Mouse (Mus musculus) retina, postnatal 7 days (tissue): Measurements from ENCODE around the gene Ift81.

Source experiments
- DNase-seq: peaks from one replicate; pipeline ENCODE4 v3.0.0-alpha.2; 2012; ENCODE audit warnings: low read depth, low spot score

Gene Ift81

DNA sequence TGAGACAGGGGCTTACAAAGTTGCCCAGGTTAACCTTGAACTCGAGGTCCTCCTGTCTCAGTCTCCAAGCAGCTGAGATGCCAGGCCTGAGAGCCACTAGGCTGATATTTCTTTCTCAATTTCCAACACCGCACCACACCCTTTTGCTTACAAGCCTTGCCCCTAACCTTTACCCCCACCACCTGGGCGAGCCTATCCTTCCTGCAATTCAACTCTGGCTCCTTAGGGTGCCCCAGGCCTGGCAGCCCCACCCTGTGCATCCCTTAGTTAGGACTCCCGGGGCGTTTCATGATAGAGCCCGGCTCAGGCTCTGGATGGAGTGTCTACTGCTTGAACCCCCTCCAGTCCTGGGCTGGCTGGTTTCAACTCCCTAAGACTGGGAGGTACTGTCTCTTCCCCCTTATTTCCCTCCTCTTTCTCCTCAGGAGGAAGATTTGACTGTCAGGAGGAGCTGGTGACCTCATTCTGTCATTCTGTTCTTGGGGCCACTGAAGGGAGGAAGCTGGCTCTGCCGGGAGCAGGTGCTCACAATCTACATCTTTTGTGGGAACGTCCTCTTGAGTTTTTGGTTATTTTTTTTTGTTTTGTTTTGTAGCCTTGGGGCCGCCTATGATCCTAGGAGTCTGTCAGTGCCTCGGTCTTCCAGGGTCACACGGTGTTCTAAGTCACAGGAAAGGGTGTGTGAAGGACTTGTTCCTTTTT lies 98.1 kb downstream of the Ift81 start:
- DNase-seq: no peak

DNA sequence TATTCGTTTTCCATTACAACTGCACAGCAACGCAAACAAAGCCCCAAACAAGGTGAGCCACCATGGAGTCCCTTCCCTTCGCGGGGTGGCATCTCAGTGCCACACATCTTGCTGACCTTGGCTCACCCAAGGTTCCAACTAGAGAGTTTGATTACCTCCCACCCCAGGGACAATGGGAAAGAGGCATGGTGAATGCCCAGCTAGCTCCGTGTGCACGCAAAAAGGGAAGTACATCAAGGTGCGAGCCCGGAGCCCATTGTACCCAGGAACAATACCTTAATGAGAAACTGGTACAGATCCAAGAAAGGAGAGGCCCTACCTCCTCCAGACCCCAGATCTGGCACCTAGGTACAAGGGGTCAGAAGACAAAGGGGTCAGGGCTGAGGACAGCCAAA lies 100.2 kb downstream of the Ift81 start:
- no peak for DNase-seq

DNA sequence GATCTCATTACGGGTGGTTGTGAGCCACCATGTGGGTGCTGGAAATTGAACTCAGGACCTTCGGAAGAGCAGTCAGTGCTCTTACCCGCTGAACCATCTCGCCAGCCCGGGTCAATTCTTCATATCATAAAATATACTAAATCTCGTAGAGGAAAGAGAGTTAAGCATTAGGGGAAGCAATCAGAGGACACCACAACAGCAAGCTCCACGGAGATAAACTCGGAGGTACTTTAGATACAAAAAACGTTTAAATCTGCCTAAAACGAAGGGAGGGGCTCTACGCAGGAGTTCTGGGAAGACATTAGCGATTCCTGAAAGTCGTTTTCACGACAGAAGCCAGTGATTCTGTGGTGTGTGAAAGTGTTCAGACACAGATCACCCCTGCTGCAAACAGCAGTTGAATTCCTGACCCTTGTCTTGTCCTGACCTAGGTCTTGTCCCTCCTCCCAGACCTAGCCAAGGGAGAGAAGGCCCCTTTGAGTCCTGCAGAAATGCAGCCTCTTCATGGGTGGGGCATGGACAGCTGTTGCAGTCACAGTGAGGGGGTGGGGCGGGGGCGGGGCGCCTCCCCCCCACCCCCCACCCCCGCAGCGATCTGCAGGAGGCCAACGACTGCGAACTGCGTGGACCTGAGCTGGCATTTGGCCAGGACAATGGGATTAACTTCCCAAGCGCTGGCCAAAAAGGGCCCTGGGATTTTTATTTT lies 100.7 kb downstream of the Ift81 start:
- peak; percentile 19 for DNase-seq

DNA sequence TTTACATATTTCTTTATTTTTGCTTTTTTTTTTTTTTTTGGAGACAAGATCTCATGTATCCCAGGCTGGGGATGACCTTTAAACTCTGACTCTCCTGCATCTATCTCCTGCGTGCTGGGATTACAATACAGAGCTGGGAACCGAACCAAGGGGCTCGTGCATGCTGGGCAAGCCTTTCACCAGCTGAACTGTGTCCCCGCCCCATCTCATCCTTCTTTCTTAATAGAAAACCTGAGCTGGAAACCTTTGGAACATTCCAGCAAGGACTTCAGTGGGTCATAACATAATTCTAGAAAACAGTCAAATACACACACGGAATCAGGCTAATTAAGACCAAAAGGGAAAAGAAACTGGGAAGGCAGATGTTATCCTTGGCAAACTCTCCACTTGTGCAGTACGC lies 102.3 kb downstream of the Ift81 start:
- no peak for DNase-seq

GRCm38 (mm10) chr5:122511405-122511804 lies 102.9 kb downstream of the Ift81 start:
- no peak for DNase-seq

DNA sequence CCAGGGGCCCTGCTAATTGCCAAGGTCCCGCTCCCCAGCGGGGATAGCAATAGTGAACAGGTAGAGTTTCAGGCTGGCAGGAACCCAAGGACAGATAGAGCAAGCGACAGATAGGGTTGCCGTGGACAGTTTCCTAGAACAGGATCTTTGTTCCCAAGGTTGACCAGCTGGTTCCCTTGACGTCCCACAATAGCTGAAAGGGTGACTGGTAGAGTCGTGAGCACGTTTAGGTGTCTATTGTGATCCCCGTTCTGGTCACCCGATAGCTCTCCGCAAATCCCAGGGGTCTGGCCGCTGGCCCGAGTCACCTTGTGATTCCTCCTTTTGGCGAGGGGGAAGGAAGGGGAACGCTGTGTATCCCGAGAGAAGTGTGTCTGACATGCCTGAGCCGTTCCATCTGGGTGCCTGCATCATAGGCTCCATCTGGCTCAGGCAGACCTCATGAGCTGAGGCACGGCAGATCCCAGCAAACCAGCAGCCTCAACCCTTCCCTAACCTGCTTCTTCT lies 103.6 kb downstream of the Ift81 start:
- no peak for DNase-seq

DNA sequence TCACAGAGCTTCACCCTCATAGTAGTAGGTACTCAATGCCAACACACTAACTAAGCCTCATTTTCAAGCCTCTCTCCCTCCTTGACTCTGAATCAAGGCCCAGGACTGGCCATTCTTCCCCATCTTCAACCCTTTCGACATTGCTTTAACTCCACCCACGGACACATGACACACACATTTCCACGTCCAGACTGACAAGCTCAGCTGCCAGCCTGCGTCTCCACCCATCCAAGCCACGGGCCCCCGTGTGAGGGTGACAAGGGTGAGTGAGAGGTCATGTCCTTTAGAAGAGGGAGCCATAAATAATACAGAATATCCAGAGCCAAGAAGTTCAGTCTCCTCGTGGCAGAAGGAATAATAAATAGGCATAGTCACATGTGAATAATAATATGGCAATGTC lies 104.7 kb downstream of the Ift81 start:
- no peak for DNase-seq

DNA sequence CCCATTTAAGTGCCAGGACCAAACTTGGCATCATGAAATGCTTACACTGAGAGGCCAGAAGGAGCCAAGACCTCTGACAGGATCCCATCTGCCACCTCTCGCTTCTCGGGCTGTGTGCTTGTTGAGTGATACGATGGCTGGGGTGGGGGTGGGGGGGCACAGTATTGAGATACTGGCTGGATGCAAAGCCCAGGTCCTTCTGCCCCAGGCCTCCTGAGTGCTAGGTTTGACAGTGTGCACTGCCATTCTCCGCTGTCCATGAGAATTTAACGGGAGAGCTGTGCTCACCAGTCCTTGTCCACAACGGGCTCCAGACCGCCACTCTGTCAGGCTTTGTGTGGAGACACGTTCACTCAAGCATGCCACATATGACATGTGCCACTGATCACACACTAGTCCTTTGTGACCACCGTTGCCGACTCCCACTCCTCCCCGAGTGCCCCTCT lies 105.4 kb downstream of the Ift81 start:
- no peak for DNase-seq

- DNase-seq: no peak
Observed at GRCm38 (mm10) chr5:122507396-122507795, 106.9 kb downstream of the Ift81 start.

GRCm38 (mm10) chr5:122506462-122506861 lies 107.9 kb downstream of the Ift81 start:
- DNase-seq: no peak

- DNase-seq: no peak
Observed at GRCm38 (mm10) chr5:122505554-122505953, 108.8 kb downstream of the Ift81 start.

GRCm38 (mm10) chr5:122503760-122504119 lies 110.6 kb downstream of the Ift81 start:
- DNase-seq: no peak

DNA sequence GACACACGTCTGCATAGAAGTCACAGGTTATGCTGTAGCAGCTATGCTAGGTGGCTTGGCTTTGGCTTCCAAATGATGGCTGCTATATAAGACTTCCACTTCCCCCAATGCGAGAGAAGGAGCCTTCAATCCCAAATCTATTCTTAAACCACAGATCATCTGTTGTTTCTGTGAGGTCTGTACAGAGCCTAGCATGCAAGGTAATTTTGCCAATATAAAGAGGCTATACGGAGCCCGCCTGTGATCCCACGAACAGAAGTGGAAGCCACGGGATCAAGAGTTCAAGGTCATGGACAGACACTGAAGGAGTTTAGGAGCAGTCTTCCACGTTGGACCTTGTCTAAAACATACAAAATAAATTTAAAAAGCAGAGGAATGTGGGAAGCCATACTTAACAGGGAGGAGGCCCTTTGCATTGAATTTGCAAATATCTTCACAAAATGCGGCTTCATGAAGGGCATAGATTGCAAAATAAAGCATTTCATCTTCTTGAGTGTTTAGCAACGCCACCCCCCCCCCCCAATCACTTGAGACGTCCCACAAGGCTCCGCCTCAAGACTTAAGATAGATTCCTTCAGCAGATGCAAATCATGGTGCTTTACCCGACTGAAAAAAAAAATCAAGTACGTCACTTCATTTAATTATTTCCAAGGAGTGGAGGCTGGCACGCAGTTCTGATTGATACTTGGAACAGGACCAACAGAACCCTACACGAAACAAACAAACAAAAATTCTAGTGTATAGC lies 111.1 kb downstream of the Ift81 start:
- DNase-seq: no peak

DNA sequence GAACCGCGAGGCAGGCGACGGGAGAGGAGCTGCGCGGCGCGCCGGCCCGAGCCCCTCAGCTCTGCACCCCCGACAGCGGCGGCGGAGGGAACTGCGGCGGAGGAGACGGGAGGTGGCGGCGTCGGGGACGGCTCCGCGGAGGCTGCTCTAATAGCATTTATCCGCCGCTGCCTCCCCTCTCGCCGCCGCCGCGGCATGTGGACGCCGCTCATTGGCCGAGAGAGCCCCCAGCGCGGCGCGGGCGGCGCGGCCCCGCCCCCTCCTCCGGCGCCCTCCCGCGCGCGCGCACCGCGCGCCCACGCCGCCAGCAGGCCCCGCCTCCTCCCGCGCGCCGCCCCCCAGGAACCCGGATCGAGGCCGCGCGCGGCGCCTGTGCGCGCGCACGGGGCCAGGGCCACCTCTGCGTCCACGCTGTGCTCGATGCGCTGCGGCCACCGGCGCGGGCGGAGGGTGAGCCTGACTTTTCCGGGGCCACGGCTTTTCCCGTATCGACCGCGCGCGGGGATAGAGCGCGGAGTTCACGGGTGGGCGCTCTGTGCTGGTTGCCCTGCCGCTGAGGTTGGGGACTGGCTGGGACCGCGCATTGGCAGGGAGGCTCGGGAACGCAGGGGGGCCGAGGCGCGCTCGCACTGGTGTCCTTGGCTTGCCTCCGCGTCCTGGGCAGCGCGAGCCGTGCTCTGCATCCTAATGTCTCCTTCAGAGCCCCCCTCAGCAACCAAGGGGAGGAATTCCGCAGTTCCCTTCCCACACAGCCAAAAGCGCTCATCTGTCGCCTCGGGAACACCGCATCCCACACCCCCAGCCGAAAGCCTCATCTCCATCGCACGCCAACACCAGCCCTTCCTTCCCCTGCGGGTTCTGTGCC lies 112.0 kb downstream of the Ift81 start, which contains the start of gene Atp2a2:
TSS of gene Atp2a2 (minus strand) at position 149 of the 865 bp plus-strand sequence.
- peak; percentile 91 for DNase-seq

DNA sequence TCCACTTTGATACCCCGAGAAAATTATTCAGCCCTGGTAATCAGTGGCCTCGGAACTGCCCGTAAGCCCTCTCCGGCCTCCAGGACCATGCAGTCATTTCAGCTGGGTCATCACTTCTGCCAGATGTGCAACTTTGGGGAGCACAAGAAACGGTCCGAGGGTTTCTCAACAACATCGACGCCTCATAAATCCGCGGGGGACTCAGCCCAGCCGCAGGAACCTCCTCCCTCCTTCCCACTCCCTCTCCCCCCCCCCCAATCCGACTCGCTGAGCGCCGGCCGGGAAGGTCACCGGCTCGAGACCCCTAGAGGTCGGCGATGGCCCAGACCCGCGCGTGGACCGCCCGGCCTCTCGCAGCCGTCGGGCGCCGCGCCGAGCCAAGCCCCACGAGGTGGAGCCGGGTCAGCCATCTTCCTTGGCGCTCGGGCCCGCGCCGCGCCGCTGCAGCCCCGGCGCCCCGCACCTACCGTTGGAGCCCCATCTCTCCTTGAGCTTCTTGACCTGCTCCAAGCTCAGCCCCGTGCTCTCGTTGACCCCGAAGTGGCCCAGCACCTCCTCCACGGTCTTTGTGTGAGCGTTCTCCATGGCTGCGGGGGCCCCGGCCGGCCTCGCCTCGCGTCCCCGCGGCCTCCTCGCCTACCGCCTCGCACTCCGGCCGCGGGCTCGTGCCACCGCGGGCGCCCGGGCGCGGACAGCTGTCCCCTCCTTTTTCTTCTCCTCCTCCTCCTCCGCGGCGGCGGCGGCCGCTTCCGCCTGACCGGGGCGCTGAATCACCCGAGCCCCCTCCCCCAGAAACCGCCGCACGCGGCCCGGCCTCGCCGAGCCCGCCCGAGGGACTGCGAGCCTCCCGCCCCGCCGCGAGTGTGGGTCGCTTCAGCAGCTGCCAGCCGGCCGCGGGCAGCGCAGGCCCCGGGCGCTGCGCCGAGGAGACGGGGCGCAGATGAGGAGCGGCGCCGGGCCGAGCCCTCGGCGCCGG lies 112.9 kb downstream of the Ift81 start:
- peak; percentile 35 for DNase-seq

DNA sequence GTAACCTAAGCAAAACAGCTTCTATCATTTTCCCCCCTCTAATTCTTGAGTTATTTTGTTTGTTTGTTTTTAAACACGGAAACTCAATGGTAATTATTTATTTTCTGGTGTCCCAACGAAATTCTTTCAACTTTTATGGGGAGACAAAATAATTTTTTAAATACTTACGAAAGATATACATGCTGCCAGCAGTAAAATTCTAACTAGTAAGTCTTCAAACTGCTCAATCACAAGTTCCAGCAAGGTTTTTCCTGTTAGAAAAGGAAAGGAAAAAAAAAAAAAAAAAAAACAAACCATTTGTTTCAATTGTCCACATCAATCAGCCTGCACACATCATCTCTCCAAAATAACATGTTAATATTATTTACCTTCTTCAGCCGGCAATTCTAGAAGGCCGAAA lies 113.8 kb downstream of the Ift81 start:
- no peak for DNase-seq
